Mouse (Mus musculus): ENCODE measurements around the gene Hecw2.

DNA sequence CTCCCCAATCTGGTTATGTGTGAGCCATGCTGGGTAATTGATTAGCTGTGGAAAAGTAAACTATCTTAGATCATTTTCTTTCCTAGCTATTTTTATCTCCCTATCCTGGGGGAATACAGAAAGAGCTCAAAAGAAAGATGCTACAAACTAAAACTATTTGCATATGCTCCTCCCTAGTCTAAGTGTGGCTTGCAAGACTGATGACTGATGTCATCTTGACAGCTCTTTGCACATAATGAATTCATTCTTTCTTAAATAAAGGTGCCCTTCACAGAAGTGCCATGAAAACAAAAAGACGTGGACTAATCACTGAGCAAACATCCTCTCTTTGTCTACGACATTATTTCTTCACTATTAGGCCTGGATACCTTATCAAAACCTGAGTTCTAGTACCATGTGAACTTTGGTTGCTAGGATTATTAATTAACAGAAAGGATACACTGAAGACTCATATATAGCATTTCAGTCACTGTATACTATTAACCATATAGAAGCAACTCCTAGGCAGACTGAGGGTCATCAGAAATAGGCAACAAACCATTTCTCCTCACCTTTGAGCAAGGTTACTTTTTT, 348.2 kb downstream of the Hecw2 start:
- TF ChIP-seq CTCF (IDR thresholded peaks at IDR 0.05; ENCODE audit: control insufficient read depth, insufficient read depth, low read length) (no peak), POLR2A (IDR thresholded peaks at IDR 0.05; ENCODE audit: borderline replicate concordance, control insufficient read depth, low read depth, low read length) (no peak)
